Mouse (Mus musculus): Measurements from ENCODE around the gene Clpx. TPM values are rescaled to one million over a fixed set of nuclear protein-coding genes. Genes with fewer than 3 reads are reported as not detected.

Gene Clpx
- total and polyA plus RNA-seq, 3 experiments = 31.1 to 45.6 (median 34.5) TPM

GRCm38 (mm10) chr9:65306672-65307071, 12.6 kb downstream of the Clpx start:
- Histone ChIP-seq H3K27ac (ENCODE audit: insufficient read depth, low read depth) (no peak overlapping the region; the same call in 1 of the 2 replicates), H3K36me3 (replicated peaks in 1 of 2; ENCODE audit: control insufficient read depth in 1 of 2, insufficient read depth in 1 of 2, low read length in 1 of 2) (peaks cover 38 to 73% of the 10 kb centered on the region in 2 experiments), H3K4me2 (ENCODE audit: insufficient read depth, low read depth, poor library complexity, severe bottlenecking) (no peak overlapping the region), H3K9me3 (replicated peaks; ENCODE audit: low read length) (no peaks in the 10 kb centered on the region), H3K27me3 (replicated peaks) (no peaks in the 10 kb centered on the region), H3K79me2 (replicated peaks; ENCODE audit: control insufficient read depth, extremely low read depth, insufficient read depth, poor library complexity, severe bottlenecking) (no peaks in the 10 kb centered on the region), H3K4me1 (ENCODE audit: control insufficient read depth in 1 of 2, insufficient read depth in 2 of 2) (peaks cover 3 to 5% of the 10 kb centered on the region in 2 experiments; a peak in 1 of 4 replicates), H3K9ac (ENCODE audit: insufficient read depth, low read depth) (no peak overlapping the region), H3K4me3 (replicated peaks in 1 of 3; ENCODE audit: low read depth in 2 of 3, low read length in 2 of 3, poor library complexity in 1 of 3) (no peak overlapping the region)
- TF ChIP-seq ZC3H11A (IDR thresholded peaks at IDR 0.05; ENCODE audit: low read depth, low read length) = no peak
- TF ChIP-seq MAFK (IDR thresholded peaks at IDR 0.05; ENCODE audit: insufficient replicate concordance, low read length) = no peak
- no peak for TF ChIP-seq HCFC1 (IDR thresholded peaks at IDR 0.05; ENCODE audit: low read depth, low read length)
- no peak for TF ChIP-seq MYC (IDR thresholded peaks at IDR 0.05; ENCODE audit: low read depth, low read length)
- TF ChIP-seq BHLHE40 (IDR thresholded peaks at IDR 0.05; ENCODE audit: low read depth, low read length) = no peak
- no peak for TF ChIP-seq PAX5 (IDR thresholded peaks at IDR 0.05; ENCODE audit: low read length)
- no peak for TF ChIP-seq UBTF (IDR thresholded peaks at IDR 0.05; ENCODE audit: low read depth, low read length)
- no peak for TF ChIP-seq NRF1 (IDR thresholded peaks at IDR 0.05; ENCODE audit: low read depth, low read length)
- TF ChIP-seq TBP (conservative IDR thresholded peaks at IDR 0.05; ENCODE audit: low read depth, low read length) = no peak
- no peak for TF ChIP-seq SIN3A (IDR thresholded peaks at IDR 0.05; ENCODE audit: low read length)
- no peak for TF ChIP-seq MEF2A (IDR thresholded peaks at IDR 0.05; ENCODE audit: borderline replicate concordance, low read depth, low read length)
- TF ChIP-seq POLR2AphosphoS2 (IDR thresholded peaks at IDR 0.05; ENCODE audit: low read depth, low read length) = no peak
- TF ChIP-seq ZNF384 (IDR thresholded peaks at IDR 0.05; ENCODE audit: low read depth, low read length) = no peak
- no peak for TF ChIP-seq ELF1 (IDR thresholded peaks at IDR 0.05; ENCODE audit: low read depth, low read length)
- no peak for TF ChIP-seq POLR2A (IDR thresholded peaks at IDR 0.05; ENCODE audit: low read depth, low read length)
- no peak for TF ChIP-seq MAZ (IDR thresholded peaks at IDR 0.05; ENCODE audit: low read depth, low read length)
- no peak for TF ChIP-seq IRF4 (IDR thresholded peaks at IDR 0.05; ENCODE audit: low read depth, low read length)
- in situ Hi-C loops (cut with MboI; ENCODE audit: low pct_ligation_motif_present, low pct_unique_long_range_greater_than_20kb, low sequenced_read_pairs) = no loop called here
- DNase-seq (ENCODE audit: extremely low read depth) = no peak
- dilution Hi-C loops (cut with MboI; ENCODE audit: extremely low pct_ligation_motif_present, extremely low pct_unique_long_range_greater_than_20kb, low sequenced_read_pairs) = no loop called here

GRCm38 (mm10) chr9:65308011-65308410, 14.0 kb downstream of the Clpx start:
- in situ Hi-C loops (cut with MboI; ENCODE audit: low pct_ligation_motif_present, low pct_unique_long_range_greater_than_20kb, low sequenced_read_pairs) = no loop called here
- H3K9ac ChIP-seq (ENCODE audit: insufficient read depth, low read depth) = no peak overlapping the region
- H3K4me1 ChIP-seq (ENCODE audit: control insufficient read depth in 1 of 2, insufficient read depth in 2 of 2) = peaks cover 3 to 5% of the 10 kb centered on the region in 2 experiments; a peak in 1 of 4 replicates
- H3K27ac ChIP-seq (ENCODE audit: insufficient read depth, low read depth) = no peak overlapping the region
- no peak overlapping the region for H3K4me2 ChIP-seq (ENCODE audit: insufficient read depth, low read depth, poor library complexity, severe bottlenecking)
- no peaks in the 10 kb centered on the region for H3K27me3 ChIP-seq (replicated peaks)
- DNase-seq (ENCODE audit: extremely low read depth) = no peak
- no peak overlapping the region for H3K4me3 ChIP-seq (replicated peaks in 1 of 3; ENCODE audit: low read depth in 2 of 3, low read length in 2 of 3, poor library complexity in 1 of 3)
- peaks cover 38 to 69% of the 10 kb centered on the region in 2 experiments for H3K36me3 ChIP-seq (replicated peaks in 1 of 2; ENCODE audit: control insufficient read depth in 1 of 2, insufficient read depth in 1 of 2, low read length in 1 of 2)
- H3K79me2 ChIP-seq (replicated peaks; ENCODE audit: control insufficient read depth, extremely low read depth, insufficient read depth, poor library complexity, severe bottlenecking) = no peaks in the 10 kb centered on the region
- TF ChIP-seq USF2 (conservative IDR thresholded peaks at IDR 0.05; ENCODE audit: low read depth, low read length) = no peak
- TF ChIP-seq MYC (IDR thresholded peaks at IDR 0.05; ENCODE audit: low read depth, low read length) = no peak
- no peak for TF ChIP-seq CHD1 (IDR thresholded peaks at IDR 0.05; ENCODE audit: low read depth, low read length)
- no peak for TF ChIP-seq ETS1 (conservative IDR thresholded peaks at IDR 0.05; ENCODE audit: low read depth, low read length)
- no peak for TF ChIP-seq ZNF384 (IDR thresholded peaks at IDR 0.05; ENCODE audit: low read depth, low read length)
- dilution Hi-C loops (cut with MboI; ENCODE audit: extremely low pct_ligation_motif_present, extremely low pct_unique_long_range_greater_than_20kb, low sequenced_read_pairs) = no loop called here
- no peaks in the 10 kb centered on the region for H3K9me3 ChIP-seq (replicated peaks; ENCODE audit: low read length)

Measured in CH12.LX (cell line).